Mouse (Mus musculus) embryonic facial prominence, embryonic 11.5 days (tissue): ENCODE results near the gene Epn2. TPM values are rescaled to one million over a fixed set of nuclear protein-coding genes. Genes with fewer than 3 reads are reported as not detected.
A peak's percentile ranks its signal among the peaks of the same experiment; 100 is the strongest.

Experiments used
- ATAC-seq: fragments of 200-750 bp; cut with Nextera tagmentation; replicated peaks from 2 replicates; pipeline ENCODE4 v1.8.0; 2017; ENCODE audit warnings: low read depth; ENCODE audit not compliant: insufficient number of reproducible peaks, low FRiP score, low TSS enrichment
- DNase-seq: peaks from one replicate; pipeline ENCODE4 v3.0.0-alpha.2; 2015; ENCODE audit warnings: low spot score
- H3K27ac ChIP-seq: fragments of 300-500 bp; sonication (generic); replicated peaks from 2 replicates; pipeline ENCODE4 v1.5.1; 2014; ENCODE audit warnings: mild to moderate bottlenecking, low read depth, low read length, control low read depth
- H3K27me3 ChIP-seq: fragments of 300-500 bp; sonication (generic); 2 replicates; pipeline ENCODE4 v1.6.1; 2014; ENCODE audit warnings: mild to moderate bottlenecking, low read length, moderate library complexity, mixed read lengths; ENCODE audit not compliant: control insufficient read depth, insufficient read depth
- H3K36me3 ChIP-seq: fragments of 300-500 bp; sonication (generic); replicated peaks from 2 replicates; pipeline ENCODE4 v1.6.1; 2014; ENCODE audit warnings: low read depth, mild to moderate bottlenecking, low read length, moderate library complexity, mixed read lengths; ENCODE audit not compliant: control insufficient read depth, insufficient read depth
- H3K4me1 ChIP-seq: fragments of 300-500 bp; sonication (generic); 2 replicates; pipeline ENCODE4 v1.6.1; 2014; ENCODE audit warnings: low read length, mixed read lengths; ENCODE audit not compliant: control insufficient read depth, insufficient read depth
- H3K4me2 ChIP-seq: fragments of 300-500 bp; sonication (generic); 2 replicates; pipeline ENCODE4 v1.6.1; 2014; ENCODE audit warnings: low read depth, mild to moderate bottlenecking, control low read depth, low read length, moderate library complexity
- H3K4me3 ChIP-seq: fragments of 300-500 bp; sonication (generic); 2 replicates; pipeline ENCODE4 v1.5.1; 2014; ENCODE audit warnings: low read depth, low read length, control low read depth
- H3K9ac ChIP-seq: fragments of 300-500 bp; sonication (generic); replicated peaks from 2 replicates; pipeline ENCODE4 v1.6.1; 2014; ENCODE audit warnings: mild to moderate bottlenecking, control low read depth, low read length
- H3K9me3 ChIP-seq: fragments of 300-500 bp; sonication (generic); replicated peaks from 2 replicates; pipeline ENCODE4 v1.6.1; 2016; ENCODE audit warnings: mild to moderate bottlenecking, low read length, inconsistent platforms, mixed read lengths; ENCODE audit not compliant: control insufficient read depth
- WGBS: fragments of 180-500 bp; shearing (Covaris S2); extraction: QIAGEN DNeasy Blood & Tissue Kit; methylation state at CpG from one replicate; pipeline ENCODE4 v1.1.7; 2014; 5-methylcytosine and 5-hydroxymethylcytosine counted together
- polyA plus RNA-seq: library from polyadenylated mRNA; unstranded; fragments of >200 nt; fragmentation: Nextera tagmentation; extraction: Ambion mirVana; gene quantifications from 2 replicates; pipeline ENCODE4 v1.2.1, GENCODE M21; 2014

Gene Epn2
- polyA plus RNA-seq, 1 experiment from 2014 or later = 24.2 TPM

GRCm38 (mm10) chr11:61514953-61515352 is 64.5 kb downstream of the Epn2 start:
- Histone ChIP-seq H3K27me3 (no peaks in the 10 kb centered on the region), H3K27ac (no peak overlapping the region), H3K9me3 (no peaks in the 10 kb centered on the region), H3K9ac (no peak overlapping the region), H3K4me1 (no peaks in the 10 kb centered on the region), H3K4me2 (no peak overlapping the region), H3K36me3 (peaks cover 6% of the 10 kb centered on the region; the same call in 1 of the 2 replicates), H3K4me3 (no peak overlapping the region)
- WGBS = 30% methylated on average over 3 of the region's 3 CpGs
- no peak for ATAC-seq
- DNase-seq = peak; percentile 75

GRCm38 (mm10) chr11:61504713-61505257 is 74.7 kb downstream of the Epn2 start, which contains the start of gene B9d1:
Gene B9d1, plus strand, starts transcription at chr11:61505144.
- Histone ChIP-seq H3K4me2 (peak within 1 kb of the TSS; percentile 67), H3K27ac (no peak within 1 kb of the TSS; the same call in 1 of the 2 replicates), H3K4me1 (peaks cover 3% of the 10 kb centered on the region; the same call in 1 of the 2 replicates), H3K4me3 (peak within 1 kb of the TSS; percentile 58), H3K9me3 (no peaks in the 10 kb centered on the region), H3K36me3 (no peaks in the 10 kb centered on the region), H3K27me3 (no peaks in the 10 kb centered on the region), H3K9ac (peak within 1 kb of the TSS; percentile 63)
- under 1% methylated on average over 39 of the region's 39 CpGs for WGBS
- ATAC-seq = peak; percentile 87
- peak; percentile 99 for DNase-seq

GRCm38 (mm10) chr11:61503933-61504332 is 75.6 kb downstream of the Epn2 start:
- H3K4me2 ChIP-seq = no peak overlapping the region
- no peaks in the 10 kb centered on the region for H3K27me3 ChIP-seq
- H3K27ac ChIP-seq = no peak overlapping the region
- H3K9ac ChIP-seq = no peak overlapping the region
- H3K36me3 ChIP-seq = no peaks in the 10 kb centered on the region
- peaks cover 3% of the 10 kb centered on the region; the same call in 1 of the 2 replicates for H3K4me1 ChIP-seq
- no peaks in the 10 kb centered on the region for H3K9me3 ChIP-seq
- 61% methylated on average over 8 of the region's 8 CpGs for WGBS
- DNase-seq (peak; percentile 25), ATAC-seq (no peak)
- H3K4me3 ChIP-seq = no peak overlapping the region

GRCm38 (mm10) chr11:61498736-61499504 is 80.6 kb downstream of the Epn2 start:
- Histone ChIP-seq H3K9me3 (no peaks in the 10 kb centered on the region), H3K4me2 (no peak overlapping the region), H3K9ac (no peak overlapping the region), H3K27ac (no peak overlapping the region), H3K4me3 (no peak overlapping the region), H3K27me3 (no peaks in the 10 kb centered on the region), H3K4me1 (no peaks in the 10 kb centered on the region), H3K36me3 (no peaks in the 10 kb centered on the region)
- no peak for ATAC-seq
- WGBS = 67% methylated on average over 6 of the region's 6 CpGs
- no peak for DNase-seq

DNA sequence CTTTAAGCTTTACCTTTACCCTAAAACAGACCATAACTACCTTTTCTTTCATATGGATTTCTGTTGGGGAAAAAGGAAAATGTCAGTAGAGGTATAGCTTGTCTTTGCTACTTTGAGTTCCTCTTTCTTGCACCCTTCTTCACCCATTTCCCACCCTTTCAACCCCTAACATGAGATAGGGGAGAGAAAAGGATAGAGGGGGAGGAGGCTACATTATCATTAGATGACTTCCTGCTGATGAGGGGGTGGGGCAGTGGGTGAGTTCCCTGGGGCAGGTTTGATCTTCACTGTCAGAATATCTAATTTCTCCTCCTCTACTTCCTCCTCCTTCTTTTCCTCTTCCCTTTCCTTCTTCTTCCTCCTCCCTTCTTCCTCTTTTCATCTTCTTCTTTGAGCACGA is 82.0 kb downstream of the Epn2 start:
- WGBS = 85% methylated on average over 1 of the region's 1 CpGs
- H3K9ac ChIP-seq = no peak overlapping the region
- DNase-seq (no peak), ATAC-seq (no peak)
- H3K27me3 ChIP-seq = no peaks in the 10 kb centered on the region
- no peak overlapping the region for H3K4me2 ChIP-seq
- H3K4me3 ChIP-seq = no peak overlapping the region
- no peaks in the 10 kb centered on the region for H3K36me3 ChIP-seq
- no peak overlapping the region for H3K27ac ChIP-seq
- H3K9me3 ChIP-seq = no peaks in the 10 kb centered on the region
- no peaks in the 10 kb centered on the region for H3K4me1 ChIP-seq

- H3K4me2 ChIP-seq = no peak overlapping the region
- WGBS = 91% methylated on average over 2 of the region's 2 CpGs
- DNase-seq (no peak), ATAC-seq (no peak)
- H3K36me3 ChIP-seq = peaks cover 7% of the 10 kb centered on the region; the same call in 1 of the 2 replicates
- H3K4me3 ChIP-seq = no peak overlapping the region
- no peaks in the 10 kb centered on the region for H3K9me3 ChIP-seq
- H3K27ac ChIP-seq = no peak overlapping the region
- H3K4me1 ChIP-seq = no peaks in the 10 kb centered on the region
- H3K9ac ChIP-seq = no peak overlapping the region
- no peaks in the 10 kb centered on the region for H3K27me3 ChIP-seq
These were observed 84.0 kb downstream of the Epn2 start for GRCm38 (mm10) chr11:61495528-61495927.

GRCm38 (mm10) chr11:61494129-61494997 is 85.1 kb downstream of the Epn2 start, which contains the start of gene Mapk7:
Gene Mapk7, minus strand, starts transcription at chr11:61494406.
- Histone ChIP-seq H3K9me3 (no peaks in the 10 kb centered on the region), H3K27ac (peak within 1 kb of the TSS; percentile 82), H3K27me3 (no peaks in the 10 kb centered on the region), H3K4me3 (peak within 1 kb of the TSS; percentile 89), H3K36me3 (peaks cover 11% of the 10 kb centered on the region; the same call in 1 of the 2 replicates), H3K4me1 (no peaks in the 10 kb centered on the region), H3K4me2 (peak within 1 kb of the TSS; percentile 74), H3K9ac (peak within 1 kb of the TSS; percentile 88)
- ATAC-seq (peak; percentile 94), DNase-seq (peak; percentile 100)
- under 1% methylated on average over 59 of the region's 62 CpGs for WGBS
